Mouse (Mus musculus) adrenal gland, postnatal 25 days (tissue): Measurements from ENCODE around the gene Ppp3ca. TPM values are rescaled to one million over a fixed set of nuclear protein-coding genes. Genes with fewer than 3 reads are reported as not detected.

Experiments
- microRNA-seq, 2 experiments: library from miRNA; unstranded; fragments of <30 nt; microRNA quantifications; one replicate each; pipeline ENCODE4 v1.2.0; 2021
- total RNA-seq: library from RNA; stranded (reverse); gene quantifications from 2 replicates; pipeline ENCODE4 v1.2.3, GENCODE M21; 2021

Ppp3ca gene
- total RNA-seq, 1 experiment from 2014 or later: 78.4 TPM

Small RNA genes within 50 kb of the gene (microRNA-seq; reads per million reads assigned to microRNA genes)
- 0 reads per million in 2 experiments for gene Gm44327
